Mouse (Mus musculus): ENCODE results near the gene Acp7.

- TF ChIP-seq EP300 (optimal IDR thresholded peaks at IDR 0.05) (no peak), CTCF (IDR thresholded peaks at IDR 0.05; ENCODE audit: low read depth) (no peak)
Observed at GRCm38 (mm10) chr7:28583570-28584344, 47.4 kb downstream of the Acp7 start.
